Mouse (Mus musculus): ENCODE measurements around the gene Fancc.

The Fancc gene

GRCm38 (mm10) chr13:63350076-63350475 is 147.0 kb downstream of the Fancc start:
- no peak for DNase-seq (ENCODE audit: low spot score in 2 of 2)

GRCm38 (mm10) chr13:63347639-63348038 is 149.4 kb downstream of the Fancc start:
- no peak for DNase-seq (ENCODE audit: low spot score in 2 of 2)

- no peak for DNase-seq (ENCODE audit: low spot score in 2 of 2)
These were observed 151.4 kb downstream of the Fancc start for GRCm38 (mm10) chr13:63345476-63346225.

GRCm38 (mm10) chr13:63344481-63344880 is 152.6 kb downstream of the Fancc start:
- no peak for DNase-seq (ENCODE audit: low spot score in 2 of 2)

GRCm38 (mm10) chr13:63342781-63343180 is 154.3 kb downstream of the Fancc start:
- DNase-seq (ENCODE audit: low spot score in 2 of 2) = no peak

GRCm38 (mm10) chr13:63339946-63340345 is 157.1 kb downstream of the Fancc start:
- no peak for DNase-seq (ENCODE audit: low spot score in 2 of 2)

- no peak for DNase-seq (ENCODE audit: low spot score in 2 of 2)
These were observed 159.7 kb downstream of the Fancc start for GRCm38 (mm10) chr13:63337239-63337960.

- no peak for DNase-seq (ENCODE audit: low spot score in 2 of 2)
These were observed 160.7 kb downstream of the Fancc start for GRCm38 (mm10) chr13:63336335-63336734.

GRCm38 (mm10) chr13:63335421-63336134 is 161.5 kb downstream of the Fancc start:
- peak in 1 of 2 experiments; percentile 40 for DNase-seq (ENCODE audit: low spot score in 2 of 2)

GRCm38 (mm10) chr13:63332576-63333300 is 164.3 kb downstream of the Fancc start:
- DNase-seq (ENCODE audit: low spot score in 2 of 2) = peak; percentile 47 to 67

GRCm38 (mm10) chr13:63331379-63331778 is 165.7 kb downstream of the Fancc start:
- DNase-seq (ENCODE audit: low spot score in 2 of 2) = peak; percentile 33 to 71

GRCm38 (mm10) chr13:63330236-63330860 is 166.7 kb downstream of the Fancc start:
- DNase-seq (ENCODE audit: low spot score in 2 of 2) = no peak

- no peak for DNase-seq (ENCODE audit: low spot score in 2 of 2)
These were observed 171.1 kb downstream of the Fancc start for GRCm38 (mm10) chr13:63326015-63326414.

GRCm38 (mm10) chr13:63324978-63325848 is 171.9 kb downstream of the Fancc start:
- no peak for DNase-seq (ENCODE audit: low spot score in 2 of 2)

- DNase-seq (ENCODE audit: low spot score in 2 of 2) = no peak
These were observed 172.8 kb downstream of the Fancc start for GRCm38 (mm10) chr13:63324311-63324710.

GRCm38 (mm10) chr13:63323286-63324075 is 173.6 kb downstream of the Fancc start:
- no peak for DNase-seq (ENCODE audit: low spot score in 2 of 2)

- no peak for DNase-seq (ENCODE audit: low spot score in 2 of 2)
These were observed 174.3 kb downstream of the Fancc start for GRCm38 (mm10) chr13:63322756-63323155.

- DNase-seq (ENCODE audit: low spot score in 2 of 2) = no peak
These were observed 175.4 kb downstream of the Fancc start for GRCm38 (mm10) chr13:63321689-63322088.

GRCm38 (mm10) chr13:63319814-63320213 is 177.3 kb downstream of the Fancc start:
- DNase-seq (ENCODE audit: low spot score in 2 of 2) = no peak

Measured in thymus, postnatal 10 days (tissue).